Mouse (Mus musculus) embryonic fibroblast, embryonic 13.5 days (primary cell): ENCODE results near the gene 1700123O20Rik. TPM values are rescaled to one million over a fixed set of nuclear protein-coding genes. Genes with fewer than 3 reads are reported as not detected.

Experiments
- H3K27ac ChIP-seq: 2 replicates; pipeline ENCODE4 v1.5.1; 2012; ENCODE audit warnings: low read length, control low read depth, inconsistent platforms; ENCODE audit not compliant: insufficient read depth
- H3K4me1 ChIP-seq: 2 replicates; pipeline ENCODE4 v1.6.1; 2011; ENCODE audit warnings: low read length; ENCODE audit not compliant: control insufficient read depth, insufficient read depth
- H3K4me3 ChIP-seq: 2 replicates; pipeline ENCODE4 v1.5.1; 2011; ENCODE audit warnings: mild to moderate bottlenecking, control low read depth, low read length; ENCODE audit not compliant: insufficient read depth
- CTCF ChIP-seq: IDR thresholded peaks from 2 replicates; pipeline ENCODE4 v1.5.1; 2011; ENCODE audit warnings: mild to moderate bottlenecking, control low read depth, low read length, moderate library complexity, borderline replicate concordance; ENCODE audit not compliant: insufficient read depth
- POLR2A ChIP-seq: IDR thresholded peaks from 2 replicates; pipeline ENCODE4 v1.6.1; 2011; ENCODE audit warnings: low read depth, mild to moderate bottlenecking, control low read depth, low read length, moderate library complexity
- polyA plus RNA-seq: library from polyadenylated mRNA; stranded (reverse); fragments of >200 nt; gene quantifications from 2 replicates; pipeline ENCODE4 v1.2.4, GENCODE M21; 2011; ENCODE audit warnings: low read depth; ENCODE audit not compliant: missing spikeins, insufficient read length

1700123O20Rik gene
- polyA plus RNA-seq, 1 experiment: 58.9 TPM

DNA sequence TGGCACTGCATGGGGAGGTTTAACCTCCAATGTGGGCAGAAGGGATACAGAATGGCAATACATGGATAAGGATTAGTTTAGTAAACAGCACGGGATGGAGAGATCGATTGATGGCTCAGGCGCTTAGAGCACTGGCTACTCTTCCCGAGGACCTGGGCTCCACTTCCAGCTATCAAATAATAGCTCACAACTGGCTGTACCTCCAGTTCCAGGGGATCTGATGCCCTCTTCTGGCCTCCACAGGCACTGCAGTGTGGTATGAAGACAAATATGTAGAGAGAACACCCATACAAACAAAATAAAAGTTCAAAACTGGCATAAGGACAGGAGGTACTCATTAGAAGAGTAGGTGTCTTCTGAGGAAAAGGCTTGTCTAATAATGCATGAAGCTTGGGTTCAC lies 16.6 kb upstream of the 1700123O20Rik start:
- Histone ChIP-seq H3K27ac (no peak overlapping the region), H3K4me1 (no peaks in the 10 kb centered on the region), H3K4me3 (no peak overlapping the region)
- TF ChIP-seq CTCF (peak; percentile 29; the same call in 1 of the 2 replicates), POLR2A (no peak)

DNA sequence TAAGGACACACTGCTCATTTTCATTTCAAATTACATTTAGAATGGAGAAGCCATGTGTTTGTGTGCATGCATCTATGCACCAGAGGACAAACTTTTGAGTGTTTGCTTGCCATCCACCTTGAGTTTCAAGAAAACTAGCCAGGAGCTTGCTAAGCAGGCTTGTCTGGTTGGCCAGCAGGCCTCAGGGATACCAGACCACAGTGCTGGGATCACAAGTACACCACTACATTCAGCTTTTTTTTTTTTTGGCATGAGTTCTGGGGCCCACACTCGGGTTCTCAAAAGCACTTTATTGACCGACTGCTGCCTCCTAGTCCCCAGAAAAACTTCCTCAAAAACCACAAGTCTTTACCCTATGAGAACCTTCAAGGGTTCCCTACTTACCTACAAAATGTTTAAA lies 11.7 kb upstream of the 1700123O20Rik start:
- H3K4me3 ChIP-seq: no peak overlapping the region
- TF ChIP-seq POLR2A (no peak), CTCF (no peak)
- H3K4me1 ChIP-seq: no peaks in the 10 kb centered on the region
- no peak overlapping the region for H3K27ac ChIP-seq

DNA sequence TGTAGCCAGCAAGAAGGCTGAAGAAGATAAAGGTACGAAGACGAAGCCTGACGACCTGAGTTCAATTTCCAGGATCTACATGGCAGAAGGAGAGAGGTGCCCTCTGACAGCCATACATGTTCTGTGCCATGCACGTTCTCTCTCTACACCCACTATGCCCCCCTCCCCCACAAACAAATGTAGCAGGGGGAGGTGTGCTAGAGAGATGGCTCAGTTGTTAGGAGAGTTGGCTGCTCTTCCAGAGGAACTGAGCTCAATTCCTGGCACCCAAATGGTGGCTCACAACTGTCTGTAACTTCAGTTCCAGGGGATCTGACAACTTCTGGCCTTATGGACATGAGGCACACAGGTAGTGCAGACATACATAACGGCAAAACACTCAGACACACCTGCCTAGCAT lies 9.7 kb upstream of the 1700123O20Rik start:
- no peak for TF ChIP-seq POLR2A
- TF ChIP-seq CTCF: no peak
- H3K27ac ChIP-seq: no peak overlapping the region
- no peaks in the 10 kb centered on the region for H3K4me1 ChIP-seq
- no peak overlapping the region for H3K4me3 ChIP-seq

DNA sequence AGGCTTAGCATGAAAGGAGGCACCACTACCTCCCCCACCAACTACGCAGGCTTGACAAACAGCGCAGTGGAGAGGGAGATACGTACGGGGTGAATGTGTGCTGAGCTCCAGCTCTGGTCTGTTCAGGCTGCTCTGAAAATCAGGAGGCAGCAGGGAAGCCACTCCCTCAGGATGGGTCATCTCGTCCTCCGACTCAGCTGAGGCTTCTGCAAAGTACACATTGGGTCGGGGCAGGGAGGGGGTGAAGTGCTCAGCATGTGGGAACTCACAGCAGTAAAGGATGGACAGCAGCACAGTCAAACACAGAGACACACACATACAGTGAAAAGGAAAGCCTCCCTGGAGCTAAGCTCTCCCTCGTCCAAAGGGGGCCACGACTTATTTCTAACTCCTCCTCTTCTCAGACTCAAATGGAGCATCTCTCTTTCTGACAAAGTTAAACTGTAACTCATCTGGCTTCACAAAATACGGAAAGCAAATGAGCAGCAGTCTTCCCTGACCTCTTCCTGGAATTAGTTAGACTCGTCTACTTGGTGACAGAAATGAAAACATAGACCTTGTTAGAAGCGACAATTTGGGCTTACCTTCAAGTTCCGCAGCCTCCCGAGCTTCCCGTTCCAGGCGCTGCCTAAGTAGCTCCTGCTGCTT lies 7.2 kb upstream of the 1700123O20Rik start:
- H3K4me1 ChIP-seq: no peaks in the 10 kb centered on the region
- H3K27ac ChIP-seq: no peak overlapping the region
- no peak overlapping the region for H3K4me3 ChIP-seq
- TF ChIP-seq POLR2A: no peak
- no peak for TF ChIP-seq CTCF

DNA sequence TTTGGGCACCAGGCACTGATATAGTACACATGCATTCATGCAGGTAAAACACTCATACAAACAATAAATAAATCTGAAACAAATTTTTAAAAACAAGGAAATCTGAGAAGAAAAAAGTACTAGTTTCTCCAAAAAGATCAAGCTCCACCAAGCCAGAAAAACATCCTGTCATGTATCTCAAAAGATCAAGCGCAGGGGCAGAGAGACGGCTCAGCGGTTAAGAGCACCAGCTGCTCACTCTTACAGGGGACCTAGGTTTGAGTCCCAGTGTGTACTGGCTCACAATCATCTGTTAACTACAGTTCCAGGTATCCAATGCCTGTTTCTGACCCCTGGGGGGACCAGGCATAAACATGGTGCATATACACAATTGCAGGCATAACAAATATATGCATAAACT lies 3.6 kb upstream of the 1700123O20Rik start:
- no peak for TF ChIP-seq POLR2A
- TF ChIP-seq CTCF: no peak
- Histone ChIP-seq H3K4me1 (no peaks in the 10 kb centered on the region), H3K27ac (no peak overlapping the region), H3K4me3 (no peak overlapping the region)

DNA sequence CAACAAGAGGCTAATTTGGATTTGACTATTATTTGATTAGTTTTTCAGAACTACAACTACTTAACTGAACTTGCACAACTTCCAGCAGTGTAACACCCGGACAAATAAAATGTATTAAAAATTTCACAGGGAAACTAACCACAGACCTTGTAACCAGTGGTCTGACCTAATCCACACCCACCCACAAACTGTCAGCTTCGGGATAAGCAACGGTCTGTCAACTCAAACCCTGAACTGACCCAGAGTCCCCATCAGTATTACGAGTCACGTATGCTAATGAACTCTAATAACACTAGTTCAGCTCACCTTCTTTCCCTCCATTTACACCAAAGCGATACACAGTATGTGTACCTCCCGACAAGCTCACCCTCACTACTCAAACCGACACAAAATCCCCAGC lies 545 bp upstream of the 1700123O20Rik start:
- no peak for TF ChIP-seq CTCF
- no peak for TF ChIP-seq POLR2A
- Histone ChIP-seq H3K27ac (peak overlapping the region; percentile 15; the same call in 1 of the 2 replicates), H3K4me3 (peak overlapping the region; percentile 82), H3K4me1 (peaks cover 4% of the 10 kb centered on the region)

DNA sequence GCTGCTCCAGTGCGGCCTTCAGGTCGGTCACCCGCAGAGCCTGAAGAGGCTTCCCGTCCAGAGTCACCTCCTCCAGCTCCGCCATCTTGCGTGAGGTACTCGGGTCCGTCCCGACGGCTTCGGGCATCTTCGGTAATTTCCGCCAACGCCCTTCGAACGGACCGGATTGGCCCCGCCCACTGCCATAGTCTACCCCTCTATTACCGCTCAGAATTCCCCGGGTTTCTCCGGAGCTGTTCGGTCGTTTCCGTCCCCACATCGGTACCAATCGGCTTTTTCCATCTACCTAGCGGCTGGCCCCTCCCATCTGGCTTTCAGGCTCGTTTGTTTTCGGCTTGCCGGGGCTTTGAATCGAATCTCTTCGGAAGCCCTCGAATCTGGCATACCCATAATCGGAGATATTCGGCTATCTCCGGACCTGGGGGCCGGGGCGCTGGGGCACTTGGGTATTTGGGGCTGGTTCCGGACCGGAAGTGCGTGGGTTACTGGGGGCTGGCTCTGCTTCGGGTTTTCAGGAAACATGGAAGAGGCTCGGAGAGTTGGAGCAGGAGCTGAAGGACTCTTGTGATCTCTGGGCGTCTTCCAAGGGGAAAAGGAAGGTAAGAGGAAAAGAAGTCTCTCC lies 617 bp downstream of the 1700123O20Rik start, which contains the start of gene Acin1:
TSS of gene Acin1 (minus strand) at position 410 of the 622 bp plus-strand sequence.
- peak; percentile 89 for TF ChIP-seq POLR2A
- TF ChIP-seq CTCF: no peak
- peak within 1 kb of the TSS; percentile 99 for H3K27ac ChIP-seq

DNA sequence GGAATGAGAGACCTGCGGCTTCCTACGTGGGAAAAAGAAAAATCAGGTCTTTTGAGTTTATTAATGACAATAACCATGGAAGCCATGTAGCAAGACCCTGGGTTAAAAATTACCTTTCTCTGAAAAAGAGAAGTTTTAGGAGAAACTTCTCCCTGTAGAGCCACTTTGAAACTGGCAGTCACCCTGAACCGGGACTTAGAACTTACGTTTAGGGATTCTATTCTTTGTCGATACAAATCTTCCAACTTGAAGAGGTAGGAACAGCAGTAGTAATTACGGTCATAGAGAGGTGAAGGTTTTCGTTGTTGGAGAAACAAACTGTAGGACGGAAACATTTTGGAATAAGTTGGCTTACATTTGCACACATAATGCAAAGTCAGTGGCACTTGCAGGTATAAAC lies 1.2 kb downstream of the 1700123O20Rik start:
- Histone ChIP-seq H3K27ac (peak overlapping the region; percentile 99), H3K4me1 (peaks cover 4% of the 10 kb centered on the region), H3K4me3 (peak overlapping the region; percentile 82)
- TF ChIP-seq POLR2A (no peak), CTCF (no peak)

More for the DNA sequence above, 617 bp downstream of the 1700123O20Rik start, which contains the start of gene Acin1:
- peak within 1 kb of the TSS; percentile 82 for H3K4me3 ChIP-seq
- H3K4me1 ChIP-seq: peaks cover 4% of the 10 kb centered on the region

DNA sequence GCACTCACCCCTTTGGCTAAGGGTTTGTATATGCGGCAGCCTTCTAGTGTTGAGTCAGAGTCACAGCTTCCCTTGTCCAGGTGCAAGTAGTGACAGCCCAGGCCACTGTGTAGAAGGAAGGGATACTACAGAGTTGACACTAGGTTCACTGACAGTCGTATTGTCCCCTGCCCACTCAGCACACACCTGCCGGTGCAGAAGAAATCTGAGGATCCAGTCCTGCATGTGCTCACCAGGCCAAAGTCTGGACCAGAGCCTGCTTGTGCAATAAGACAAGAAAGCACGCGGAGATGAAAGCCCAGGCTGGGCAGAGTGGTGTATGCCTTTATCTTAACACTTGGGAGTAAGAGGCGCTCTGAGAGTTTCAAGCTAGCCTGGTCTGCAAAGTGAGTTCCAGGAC lies 9.0 kb downstream of the 1700123O20Rik start:
- Histone ChIP-seq H3K27ac (no peak overlapping the region), H3K4me3 (no peak overlapping the region), H3K4me1 (no peaks in the 10 kb centered on the region)
- no peak for TF ChIP-seq CTCF
- no peak for TF ChIP-seq POLR2A

DNA sequence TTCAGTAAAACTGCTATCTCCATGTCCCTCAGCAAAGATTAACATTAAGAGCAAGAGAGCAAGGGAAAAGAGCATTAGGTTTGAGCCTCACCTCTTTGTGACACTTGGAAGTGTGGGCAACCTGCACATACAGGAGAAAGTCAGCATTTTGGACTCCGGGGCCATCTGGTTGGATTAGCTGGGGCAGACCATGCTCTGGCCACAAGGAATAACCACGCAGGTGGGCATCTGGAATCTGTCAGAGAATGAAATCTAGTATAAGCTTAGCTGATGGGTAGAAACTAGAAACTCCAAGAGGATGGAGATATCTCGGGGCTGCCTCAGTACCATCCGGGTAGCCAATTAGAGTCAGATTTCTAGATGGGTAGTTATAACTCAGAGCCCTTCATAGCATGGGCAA lies 10.7 kb downstream of the 1700123O20Rik start:
- Histone ChIP-seq H3K4me1 (no peaks in the 10 kb centered on the region), H3K4me3 (no peak overlapping the region), H3K27ac (no peak overlapping the region)
- TF ChIP-seq CTCF: no peak
- TF ChIP-seq POLR2A: no peak
